Mouse (Mus musculus): ENCODE measurements around the gene Baiap2l1. TPM values are rescaled to one million over a fixed set of nuclear protein-coding genes. Genes with fewer than 3 reads are reported as not detected.
"Not testable (repeated sequence)": the region's sequence is repeated elsewhere in the genome, so short reads cannot be mapped to it uniquely, and the experiment has no call there.

Gene Baiap2l1
- polyA plus RNA-seq, 1 experiment from 2014 or later, result 5.5 TPM

- no peak for DNase-seq (ENCODE audit: low spot score)
- no peak overlapping the region for H3K27ac ChIP-seq
- peaks cover 6% of the 10 kb centered on the region for H3K4me1 ChIP-seq
- no peaks in the 10 kb centered on the region for H3K36me3 ChIP-seq
- no peak overlapping the region for H3K4me3 ChIP-seq
- no peaks in the 10 kb centered on the region for H3K27me3 ChIP-seq (ENCODE audit: low read depth, poor library complexity, severe bottlenecking)
- 92% methylated on average over 9 of the region's 9 CpGs for WGBS
- no peaks in the 10 kb centered on the region for H3K9me3 ChIP-seq (replicated peaks)
These were observed 10.8 kb upstream of the Baiap2l1 start for GRCm38 (mm10) chr5:144368661-144369205.

DNA sequence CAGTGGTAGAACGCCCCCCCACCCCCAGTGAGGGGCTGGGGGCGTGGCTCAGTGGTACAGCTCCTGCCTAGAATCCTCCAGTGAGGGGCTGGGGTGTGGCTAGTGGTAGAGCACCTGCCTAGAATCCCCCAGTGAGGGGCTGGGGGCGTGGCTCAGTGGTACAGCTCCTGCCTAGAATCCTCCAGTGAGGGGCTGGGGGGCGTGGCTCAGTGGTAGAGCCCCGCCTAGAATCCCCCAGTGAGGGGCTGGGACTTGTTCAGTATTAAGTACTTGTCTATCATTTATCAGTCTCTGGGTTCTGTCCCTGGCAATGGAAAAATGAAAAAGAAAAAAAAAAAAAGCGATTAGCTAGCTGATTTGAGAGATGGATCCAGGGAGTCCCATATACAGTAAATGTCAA lies 8.6 kb upstream of the Baiap2l1 start:
- WGBS, result 85% methylated on average over 6 of the region's 6 CpGs
- H3K27ac ChIP-seq; H3K27me3 ChIP-seq (ENCODE audit: low read depth, poor library complexity, severe bottlenecking); H3K4me3 ChIP-seq; H3K9me3 ChIP-seq (replicated peaks); H3K4me1 ChIP-seq; H3K36me3 ChIP-seq; DNase-seq (ENCODE audit: low spot score): not testable (repeated sequence)

DNA sequence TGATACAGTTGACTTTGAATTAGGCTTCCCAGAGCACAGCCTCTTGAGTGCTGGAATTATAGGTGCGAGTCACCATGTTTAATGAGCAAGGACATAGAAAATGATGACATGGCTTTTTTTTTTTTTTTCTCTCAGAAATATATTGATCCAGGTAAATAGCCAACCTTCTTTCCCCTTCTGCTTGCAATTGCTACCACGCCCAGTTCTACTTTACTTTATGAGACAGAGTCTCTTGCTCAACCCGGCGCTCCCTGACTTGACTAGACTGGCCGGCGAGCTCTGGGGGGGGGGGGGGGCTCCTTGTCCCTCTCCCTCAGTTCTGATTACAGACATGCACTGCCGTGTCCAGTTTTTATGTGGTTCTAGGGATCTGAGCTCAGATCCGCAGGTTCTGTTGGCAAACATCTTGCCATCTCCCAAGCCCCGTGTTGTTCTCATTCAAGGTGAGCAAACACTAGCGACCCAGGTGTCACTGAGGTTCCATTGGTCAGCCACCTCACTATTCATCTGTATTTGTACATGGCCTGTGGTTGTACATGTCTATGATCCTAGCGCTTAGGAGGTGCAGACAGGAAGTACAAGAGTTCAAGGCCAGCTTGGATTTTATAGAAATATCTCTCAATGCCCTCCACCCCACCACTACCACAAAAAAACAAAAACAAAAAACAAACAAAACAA lies 6.9 kb upstream of the Baiap2l1 start:
- DNase-seq (ENCODE audit: low spot score), result no peak
- no peak overlapping the region for H3K4me3 ChIP-seq
- H3K27me3 ChIP-seq (ENCODE audit: low read depth, poor library complexity, severe bottlenecking), result no peaks in the 10 kb centered on the region
- no peaks in the 10 kb centered on the region for H3K36me3 ChIP-seq
- H3K27ac ChIP-seq, result no peak overlapping the region
- 96% methylated on average over 11 of the region's 11 CpGs for WGBS
- H3K9me3 ChIP-seq (replicated peaks), result no peaks in the 10 kb centered on the region
- no peaks in the 10 kb centered on the region for H3K4me1 ChIP-seq

- no peak for DNase-seq (ENCODE audit: low spot score)
- H3K36me3 ChIP-seq, result no peaks in the 10 kb centered on the region
- peaks cover 20% of the 10 kb centered on the region for H3K4me1 ChIP-seq
- no peak overlapping the region for H3K4me3 ChIP-seq
- 43% methylated on average over 6 of the region's 6 CpGs for WGBS
- no peak overlapping the region for H3K27ac ChIP-seq
- H3K9me3 ChIP-seq (replicated peaks), result no peaks in the 10 kb centered on the region
- H3K27me3 ChIP-seq (ENCODE audit: low read depth, poor library complexity, severe bottlenecking), result peaks cover 10% of the 10 kb centered on the region; the same call in 1 of the 2 replicates
These were observed 2.4 kb upstream of the Baiap2l1 start for GRCm38 (mm10) chr5:144360346-144360745.

- DNase-seq (ENCODE audit: low spot score), result no peak
- peaks cover 20% of the 10 kb centered on the region for H3K4me1 ChIP-seq
- 77% methylated on average over 6 of the region's 6 CpGs for WGBS
- no peaks in the 10 kb centered on the region for H3K36me3 ChIP-seq
- no peak overlapping the region for H3K27ac ChIP-seq
- H3K4me3 ChIP-seq, result no peak overlapping the region
- no peaks in the 10 kb centered on the region for H3K9me3 ChIP-seq (replicated peaks)
- peaks cover 10% of the 10 kb centered on the region; the same call in 1 of the 2 replicates for H3K27me3 ChIP-seq (ENCODE audit: low read depth, poor library complexity, severe bottlenecking)
These were observed 2.0 kb upstream of the Baiap2l1 start for GRCm38 (mm10) chr5:144359886-144360285.

DNA sequence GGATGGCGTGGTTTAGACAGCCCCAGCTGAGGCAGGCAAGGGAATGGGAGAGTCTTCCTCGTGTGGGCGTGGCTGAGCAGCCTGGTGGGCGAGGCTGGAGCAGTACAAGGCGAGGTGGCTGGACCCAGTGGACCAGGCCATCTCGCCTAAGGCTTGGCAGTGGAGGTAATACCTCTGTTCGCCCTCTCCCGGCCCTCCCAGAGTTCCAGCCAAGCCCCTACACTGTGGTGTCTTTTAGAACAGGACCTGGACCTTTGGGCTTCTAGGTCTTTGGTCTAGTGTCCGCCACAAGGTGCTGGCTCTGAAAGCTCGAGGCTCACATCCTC lies 643 bp upstream of the Baiap2l1 start:
- Histone ChIP-seq H3K27me3 (ENCODE audit: low read depth, poor library complexity, severe bottlenecking) (peaks cover 10% of the 10 kb centered on the region; the same call in 1 of the 2 replicates), H3K4me3 (peak overlapping the region; percentile 74), H3K9me3 (replicated peaks) (no peaks in the 10 kb centered on the region), H3K4me1 (peaks cover 20% of the 10 kb centered on the region), H3K27ac (peak overlapping the region; percentile 83; the same call in 1 of the 2 replicates), H3K36me3 (no peaks in the 10 kb centered on the region)
- 8% methylated on average over 10 of the region's 10 CpGs for WGBS
- no peak for DNase-seq (ENCODE audit: low spot score)

GRCm38 (mm10) chr5:144357551-144357880 lies 396 bp downstream of the Baiap2l1 start:
- peaks cover 20% of the 10 kb centered on the region for H3K4me1 ChIP-seq
- peak overlapping the region; percentile 74 for H3K4me3 ChIP-seq
- H3K27ac ChIP-seq, result peak overlapping the region; percentile 83
- peaks cover 10% of the 10 kb centered on the region; the same call in 1 of the 2 replicates for H3K27me3 ChIP-seq (ENCODE audit: low read depth, poor library complexity, severe bottlenecking)
- no peaks in the 10 kb centered on the region for H3K9me3 ChIP-seq (replicated peaks)
- no peak for DNase-seq (ENCODE audit: low spot score)
- WGBS, result under 1% methylated on average over 27 of the region's 27 CpGs
- no peaks in the 10 kb centered on the region for H3K36me3 ChIP-seq

GRCm38 (mm10) chr5:144356776-144357455 lies 996 bp downstream of the Baiap2l1 start:
- Histone ChIP-seq H3K27me3 (ENCODE audit: low read depth, poor library complexity, severe bottlenecking) (peaks cover 10% of the 10 kb centered on the region; the same call in 1 of the 2 replicates), H3K27ac (peak overlapping the region; percentile 83; the same call in 1 of the 2 replicates), H3K36me3 (no peaks in the 10 kb centered on the region), H3K9me3 (replicated peaks) (no peaks in the 10 kb centered on the region), H3K4me3 (peak overlapping the region; percentile 74), H3K4me1 (peaks cover 20% of the 10 kb centered on the region)
- WGBS, result 11% methylated on average over 17 of the region's 17 CpGs
- no peak for DNase-seq (ENCODE audit: low spot score)

DNA sequence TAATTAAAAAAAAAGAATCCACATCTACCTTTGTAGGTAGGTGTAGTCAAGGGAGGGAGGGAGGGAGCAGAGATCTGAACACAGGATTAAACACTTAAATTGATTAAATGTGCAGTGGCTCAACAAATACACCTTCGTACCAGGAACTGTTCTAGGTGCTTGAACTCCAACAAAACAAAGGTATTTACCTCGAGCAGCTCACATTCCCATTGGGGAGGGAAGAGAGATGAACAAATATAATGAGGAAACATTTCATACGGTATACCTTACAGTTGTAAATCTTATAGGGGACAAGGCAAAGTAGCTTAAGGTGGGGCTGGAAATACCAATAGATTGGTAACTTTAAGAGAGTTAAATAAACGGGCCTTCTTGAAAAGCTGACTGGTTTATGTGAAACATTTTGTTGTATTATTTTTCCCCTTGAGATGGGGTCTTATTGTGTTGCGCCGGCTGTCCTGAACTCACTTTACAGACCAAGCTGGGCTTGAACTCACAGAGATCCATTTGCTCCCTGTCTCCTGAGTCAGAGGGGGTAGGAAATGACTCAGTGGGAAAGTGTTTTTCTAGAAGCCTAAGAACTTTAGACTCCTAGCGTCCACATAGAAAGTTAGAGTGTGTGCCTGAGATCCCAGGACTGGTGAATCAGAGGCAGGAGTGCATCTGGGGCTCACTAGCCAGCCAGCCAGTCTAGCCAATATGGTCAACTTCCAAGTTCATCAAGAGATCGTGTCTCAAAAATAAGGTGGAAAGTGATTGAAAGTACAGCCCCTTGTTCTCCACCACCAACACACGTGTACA lies 5.5 kb downstream of the Baiap2l1 start:
- no peak for DNase-seq (ENCODE audit: low spot score)
- WGBS, result 91% methylated on average over 9 of the region's 9 CpGs
- H3K27ac ChIP-seq, result no peak overlapping the region
- no peak overlapping the region for H3K4me3 ChIP-seq
- H3K36me3 ChIP-seq, result no peaks in the 10 kb centered on the region
- H3K9me3 ChIP-seq (replicated peaks), result no peaks in the 10 kb centered on the region
- H3K27me3 ChIP-seq (ENCODE audit: low read depth, poor library complexity, severe bottlenecking), result peaks cover 6% of the 10 kb centered on the region; the same call in 1 of the 2 replicates
- H3K4me1 ChIP-seq, result peaks cover 6% of the 10 kb centered on the region

DNA sequence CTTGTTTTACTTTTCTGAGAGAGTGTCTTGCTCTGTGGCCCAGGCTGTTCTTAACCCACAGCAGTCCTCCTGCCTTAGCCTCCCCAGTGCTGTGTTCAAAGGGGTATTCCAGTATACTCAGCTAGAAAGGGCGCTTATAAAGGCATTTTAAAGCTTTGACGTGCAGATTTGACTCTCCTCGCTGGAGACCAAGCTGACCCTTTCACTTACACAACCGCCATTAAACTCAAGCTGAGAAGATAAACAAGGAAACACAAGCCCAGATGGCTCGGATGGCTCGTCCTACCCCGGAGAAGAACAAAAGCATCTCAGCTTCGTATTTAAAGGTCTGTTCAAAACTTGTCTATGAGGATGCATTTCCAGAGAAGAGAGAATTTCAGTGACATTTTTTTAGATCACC lies 6.7 kb downstream of the Baiap2l1 start:
- Histone ChIP-seq H3K27ac (no peak overlapping the region), H3K9me3 (replicated peaks) (no peaks in the 10 kb centered on the region), H3K36me3 (no peaks in the 10 kb centered on the region), H3K27me3 (ENCODE audit: low read depth, poor library complexity, severe bottlenecking) (no peaks in the 10 kb centered on the region), H3K4me1 (no peaks in the 10 kb centered on the region), H3K4me3 (no peak overlapping the region)
- no peak for DNase-seq (ENCODE audit: low spot score)
- 23% methylated on average over 8 of the region's 8 CpGs for WGBS

- Histone ChIP-seq H3K27me3 (ENCODE audit: low read depth, poor library complexity, severe bottlenecking) (no peaks in the 10 kb centered on the region), H3K4me3 (no peak overlapping the region), H3K4me1 (no peaks in the 10 kb centered on the region), H3K36me3 (no peaks in the 10 kb centered on the region), H3K27ac (no peak overlapping the region), H3K9me3 (replicated peaks) (no peaks in the 10 kb centered on the region)
- 91% methylated on average over 6 of the region's 6 CpGs for WGBS
- no peak for DNase-seq (ENCODE audit: low spot score)
These were observed 13.3 kb downstream of the Baiap2l1 start for GRCm38 (mm10) chr5:144344592-144344991.

DNA sequence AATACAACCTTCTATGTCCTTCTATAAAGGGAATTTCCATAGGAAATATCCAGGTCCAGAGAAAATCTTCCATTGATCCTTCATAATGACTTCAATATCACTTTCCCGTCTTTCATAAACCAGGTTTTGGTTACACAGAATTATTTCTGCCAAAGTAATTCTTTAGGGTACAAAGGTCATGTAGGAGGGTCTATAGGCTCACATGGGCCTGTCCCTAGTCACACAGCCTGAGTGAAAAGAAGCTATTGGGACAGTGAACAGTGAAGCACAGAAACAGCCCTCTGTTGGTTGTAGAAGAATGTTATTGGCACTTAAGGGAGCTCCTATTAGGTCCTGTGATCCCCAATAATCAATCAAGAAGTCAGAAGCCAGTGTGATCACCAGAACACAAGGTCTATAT lies 16.8 kb downstream of the Baiap2l1 start:
- H3K27ac ChIP-seq, result no peak overlapping the region
- no peaks in the 10 kb centered on the region for H3K36me3 ChIP-seq
- no peak overlapping the region for H3K4me3 ChIP-seq
- WGBS, result 82% methylated on average over 1 of the region's 1 CpGs
- no peak for DNase-seq (ENCODE audit: low spot score)
- no peaks in the 10 kb centered on the region for H3K27me3 ChIP-seq (ENCODE audit: low read depth, poor library complexity, severe bottlenecking)
- H3K4me1 ChIP-seq, result no peaks in the 10 kb centered on the region
- H3K9me3 ChIP-seq (replicated peaks), result no peaks in the 10 kb centered on the region

GRCm38 (mm10) chr5:144338787-144339186 lies 19.1 kb downstream of the Baiap2l1 start:
- Histone ChIP-seq H3K27ac (no peak overlapping the region), H3K4me3 (no peak overlapping the region)
- 82% methylated on average over 1 of the region's 1 CpGs for WGBS

More at GRCm38 (mm10) chr5:144338787-144339186, 19.1 kb downstream of the Baiap2l1 start:
- H3K36me3 ChIP-seq, result no peaks in the 10 kb centered on the region
- H3K4me1 ChIP-seq, result no peaks in the 10 kb centered on the region
- no peaks in the 10 kb centered on the region for H3K27me3 ChIP-seq (ENCODE audit: low read depth, poor library complexity, severe bottlenecking)
- no peak for DNase-seq (ENCODE audit: low spot score)
- no peaks in the 10 kb centered on the region for H3K9me3 ChIP-seq (replicated peaks)

All from limb, embryonic 10.5 days (tissue).